Mouse (Mus musculus) kidney, adult 11 months (tissue): ENCODE measurements around the gene Banf1.
"Not testable (repeated sequence)": the region's sequence is repeated elsewhere in the genome, so short reads cannot be mapped to it uniquely, and the experiment has no call there.

Experiments used
- DNase-seq: peaks from one replicate; pipeline ENCODE4 v3.0.0; 2022

The Banf1 gene

DNA sequence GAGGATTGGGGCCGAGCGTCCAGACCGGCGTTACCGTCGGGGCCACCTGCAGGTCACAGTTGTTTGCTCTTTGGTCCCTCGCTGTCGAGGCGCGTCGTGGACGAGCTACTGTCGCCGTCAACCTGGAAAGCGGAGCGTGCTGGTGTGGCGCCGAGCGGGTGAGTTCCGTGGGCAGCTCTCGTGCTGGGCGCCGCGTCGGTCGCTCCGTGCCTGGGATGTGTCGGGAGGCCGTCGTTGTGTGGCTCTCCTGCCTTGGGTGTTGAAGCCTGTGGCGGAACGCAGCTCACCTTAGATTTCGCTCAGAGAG is at the start of gene Banf1:
Gene Banf1 (minus strand): TSS at position 116 of the 307 bp plus-strand sequence.
- DNase-seq = no peak

DNA sequence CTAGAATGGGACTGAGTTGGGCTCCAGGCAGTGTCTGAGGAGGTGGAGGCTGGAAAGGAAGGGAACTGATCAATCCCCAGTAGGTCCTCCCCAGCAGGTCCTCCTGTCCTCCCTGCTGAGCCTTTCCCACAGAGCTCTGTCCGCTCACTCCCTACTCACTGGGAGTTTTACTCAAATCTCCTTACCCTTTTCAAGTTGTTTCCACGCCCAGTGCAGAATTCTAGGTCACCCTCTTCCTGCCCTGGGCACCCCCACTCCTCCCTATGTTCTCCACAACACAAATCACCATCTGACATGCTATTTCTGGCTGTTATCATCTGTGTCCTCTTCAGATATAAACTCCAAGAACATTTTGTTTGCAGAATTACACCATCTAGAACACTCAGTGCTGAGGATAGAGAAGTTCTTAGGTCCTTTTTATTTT is 47.6 kb upstream of the Banf1 start:
- peak; percentile 41 for DNase-seq

DNA sequence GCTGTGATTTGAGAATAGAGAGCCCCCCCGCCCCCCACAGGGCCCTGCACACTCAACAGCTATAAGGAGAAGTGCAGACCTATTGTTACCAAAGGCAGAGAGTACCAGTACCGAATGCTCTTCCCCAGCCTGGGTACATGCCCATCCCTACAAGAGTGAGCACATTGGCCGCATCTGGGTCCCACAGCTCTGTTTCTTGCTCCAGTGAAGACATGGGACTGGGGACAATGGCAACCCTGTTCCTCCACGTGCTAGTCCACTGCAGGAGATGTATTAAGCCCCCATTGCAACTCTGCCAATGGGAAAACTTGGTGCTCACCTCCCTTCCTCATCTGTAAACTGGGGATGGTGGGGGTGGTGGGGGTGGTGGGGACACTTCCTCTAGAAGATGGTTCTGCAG is 46.9 kb upstream of the Banf1 start:
- DNase-seq = no peak

DNA sequence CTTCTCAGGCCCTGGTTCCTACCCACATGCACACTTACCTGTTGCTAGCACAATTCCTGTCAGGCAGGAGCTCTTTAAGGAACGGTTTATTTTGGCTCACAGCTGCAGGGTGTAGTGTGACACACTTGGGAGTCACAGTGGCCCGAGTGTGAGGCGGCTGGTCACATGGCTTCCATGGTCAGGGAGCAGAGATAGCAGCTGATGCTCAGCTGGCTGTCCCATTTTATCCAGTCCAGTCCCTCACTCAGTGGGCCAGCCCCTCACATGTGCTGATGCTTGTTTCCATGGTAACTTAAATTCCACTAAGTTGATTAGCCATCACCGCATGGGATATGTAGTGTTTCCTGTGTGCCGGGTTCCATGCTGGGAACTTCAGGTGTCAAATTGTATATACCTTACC is 45.0 kb upstream of the Banf1 start:
- no peak for DNase-seq

DNA sequence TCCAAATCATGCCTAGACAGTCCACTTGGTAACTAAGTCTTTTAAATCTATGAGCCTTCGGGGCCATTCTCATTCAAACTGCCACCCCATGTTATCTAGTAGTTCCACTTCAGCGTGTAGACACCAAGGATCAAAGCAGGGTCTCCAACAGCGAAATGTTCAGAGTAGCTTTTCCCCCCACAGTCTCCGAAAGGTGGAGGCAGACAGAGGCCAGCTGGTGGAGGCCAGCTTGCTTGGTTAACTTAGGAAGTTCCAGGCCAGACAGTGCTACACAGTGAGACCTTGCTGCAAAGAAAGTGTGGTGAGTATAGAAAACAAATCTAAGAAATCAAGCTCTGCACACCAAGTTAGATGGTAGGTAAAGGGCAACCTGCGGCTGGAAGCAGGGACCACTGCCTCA is 43.7 kb upstream of the Banf1 start:
- DNase-seq = no peak

DNA sequence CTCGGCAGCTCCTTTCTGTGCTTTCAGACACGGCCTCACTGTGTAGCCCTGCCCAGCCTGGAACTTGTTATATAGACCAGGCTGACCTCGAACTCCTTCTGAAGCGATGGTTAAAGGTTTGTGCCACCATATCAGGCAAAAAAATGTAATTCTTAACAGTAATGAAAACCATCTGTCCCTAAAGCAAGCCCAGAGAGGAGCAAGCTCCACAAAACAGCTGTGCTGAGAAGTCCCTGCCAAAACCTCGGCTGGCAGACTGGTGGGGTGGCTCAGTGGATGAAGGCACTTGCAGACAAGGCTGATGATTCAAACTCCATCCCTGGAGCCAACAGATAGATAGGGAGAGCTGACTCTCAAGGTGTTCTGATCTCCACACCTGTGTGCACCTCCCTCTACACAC is 42.1 kb upstream of the Banf1 start:
- no peak for DNase-seq

DNA sequence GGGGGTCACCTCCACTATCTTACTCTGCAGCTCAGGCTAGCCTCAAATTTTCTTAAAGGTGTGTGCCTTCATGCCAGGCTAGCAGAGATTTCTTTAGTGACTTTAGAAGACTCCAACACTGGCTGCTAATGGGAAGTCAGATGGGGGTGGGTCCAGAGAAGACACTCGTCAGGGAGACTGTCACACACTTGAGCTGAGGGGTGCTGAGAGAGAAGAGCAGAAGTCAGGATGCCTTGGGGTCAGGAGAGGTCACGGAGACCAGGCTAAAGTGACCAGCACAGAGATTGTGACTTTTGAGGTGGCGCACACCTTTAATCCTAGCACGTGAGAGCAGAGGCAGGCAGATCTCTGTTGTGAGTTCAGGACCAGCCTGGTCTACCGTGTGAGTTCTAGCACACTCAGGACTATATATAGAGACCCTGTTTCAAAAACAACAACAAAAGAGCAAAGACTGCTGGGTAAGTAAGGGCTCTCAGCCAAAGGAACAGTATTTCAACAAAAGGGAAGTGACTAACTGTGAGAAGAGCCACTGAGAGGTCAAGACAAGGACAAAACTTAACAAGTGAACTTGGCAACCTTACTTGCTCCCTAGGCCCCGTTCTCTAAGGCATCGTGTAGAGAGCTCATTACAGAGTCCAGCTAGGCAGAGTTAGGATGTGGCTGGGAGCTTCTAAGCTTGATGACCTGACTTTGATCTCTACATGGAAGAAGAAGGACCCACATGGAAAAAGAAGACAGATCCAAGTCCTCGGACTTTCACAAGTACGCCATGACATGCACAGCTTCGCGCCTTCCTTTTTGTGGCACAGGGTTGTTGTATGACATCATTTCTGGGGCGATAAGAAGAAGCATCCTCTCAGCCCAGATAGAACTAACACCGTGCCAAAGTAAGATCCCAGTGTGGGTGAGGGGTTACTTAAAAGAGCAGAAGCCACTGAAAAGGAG is 41.4 kb upstream of the Banf1 start:
- DNase-seq = peak; percentile 49

DNA sequence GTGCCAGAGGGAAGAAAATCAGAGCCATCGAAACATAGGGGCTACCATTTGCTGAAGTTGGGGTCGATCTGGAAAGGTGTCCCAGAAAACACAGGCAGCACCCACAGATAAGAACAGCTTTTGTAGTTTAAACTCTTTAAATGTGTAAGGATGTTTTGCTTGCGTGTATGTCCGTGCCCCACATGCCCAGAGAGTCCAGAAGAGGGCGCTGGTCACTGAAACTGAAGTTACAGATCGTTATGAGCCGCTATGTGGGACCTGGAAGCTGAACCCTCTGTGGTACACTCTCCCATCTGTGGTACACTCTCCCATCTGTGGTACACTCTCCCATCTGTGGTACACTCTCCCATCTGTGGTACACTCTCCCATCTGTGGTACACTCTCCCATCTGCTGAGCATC is 40.2 kb upstream of the Banf1 start:
- peak; percentile 59 for DNase-seq

DNA sequence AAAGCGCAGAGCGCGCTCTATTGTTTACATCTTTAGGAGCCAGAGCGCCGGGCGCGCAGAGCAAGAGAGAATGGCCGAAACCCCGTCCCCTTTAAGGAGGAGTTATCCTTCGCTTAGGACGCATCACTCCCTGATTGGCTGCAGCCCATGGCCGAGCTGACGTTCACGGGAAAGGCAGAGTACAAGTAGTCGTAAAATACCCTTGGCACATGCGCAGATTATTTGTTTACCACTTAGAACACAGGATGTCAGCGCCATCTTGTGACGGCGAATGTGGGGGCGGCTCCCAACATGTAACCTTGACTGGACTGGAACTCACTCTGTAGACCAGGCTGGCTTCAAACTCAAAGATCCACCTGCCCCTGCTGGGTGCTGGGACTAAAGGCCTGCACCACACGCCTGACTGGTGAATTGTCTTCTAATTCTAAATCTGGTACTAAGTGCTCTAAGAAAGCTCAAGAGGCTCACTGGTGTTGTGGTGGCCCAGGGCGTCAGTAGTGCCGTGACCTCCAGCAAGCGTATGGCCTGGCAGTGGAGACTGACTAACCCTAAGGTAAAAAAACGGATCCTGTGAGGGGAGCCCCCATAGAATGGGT is 39.7 kb upstream of the Banf1 start:
- peak; percentile 85 for DNase-seq

DNA sequence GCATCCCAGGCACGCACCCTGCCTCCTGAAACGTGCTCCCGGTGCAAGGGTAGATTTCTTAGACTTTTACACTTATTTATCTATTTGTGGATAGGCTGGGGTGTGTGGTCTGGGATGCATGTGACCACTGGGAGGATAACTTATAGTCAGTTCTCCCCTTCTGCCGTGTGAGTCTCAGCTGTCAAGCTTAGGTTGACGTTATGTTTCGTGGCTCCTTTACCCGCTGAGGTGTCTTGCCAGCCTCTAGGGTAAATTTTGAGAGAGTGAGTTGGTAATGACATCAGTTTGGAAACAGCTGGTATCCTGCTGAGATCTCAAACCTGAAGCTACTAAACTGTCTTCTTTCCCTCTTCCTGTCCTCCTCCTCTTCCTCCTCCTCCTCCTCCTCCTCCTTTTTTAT is 39.0 kb upstream of the Banf1 start:
- no peak for DNase-seq

DNA sequence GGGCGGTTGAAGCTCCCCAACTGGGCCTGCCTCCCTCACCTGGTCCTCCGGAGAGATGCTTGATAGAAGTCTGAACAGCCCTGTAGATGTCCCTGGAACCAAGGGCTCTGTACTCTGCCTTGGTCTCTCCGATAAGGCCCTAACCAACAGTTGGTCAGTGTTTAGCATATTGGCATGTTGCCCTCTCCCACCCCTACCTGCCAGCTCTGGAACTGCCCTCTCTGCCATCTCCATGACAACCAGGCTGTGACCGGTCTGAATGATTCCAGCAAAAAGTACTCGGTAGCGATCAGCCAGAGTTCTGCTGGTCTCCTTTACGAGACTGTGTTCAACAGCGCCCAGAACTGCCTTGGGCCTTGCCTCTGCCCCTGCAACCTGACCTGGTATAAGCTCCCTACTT is 35.3 kb upstream of the Banf1 start, which contains the start of gene Tsga10ip:
Gene Tsga10ip (minus strand): TSS at position 234 of the 400 bp plus-strand sequence.
- no peak for DNase-seq

DNA sequence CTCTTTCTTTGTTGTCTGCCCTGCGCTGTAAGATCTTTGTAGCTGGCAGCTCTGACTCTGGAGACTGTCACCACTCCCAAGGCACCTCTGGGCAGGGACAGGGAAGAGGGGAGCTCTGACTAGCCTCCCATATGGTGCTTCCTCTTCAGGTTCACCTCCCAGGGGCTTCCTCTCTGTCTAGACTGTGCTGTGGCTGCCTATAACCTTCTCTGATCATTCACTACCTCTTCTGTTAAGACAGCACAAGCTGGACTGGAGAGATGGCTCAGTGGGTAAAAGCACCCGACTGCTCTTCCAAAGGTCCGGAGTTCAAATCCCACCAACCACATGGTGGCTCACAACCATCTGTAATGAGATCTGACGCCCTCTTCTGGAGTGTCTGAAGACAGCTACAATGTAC is 34.1 kb upstream of the Banf1 start:
- not testable (repeated sequence) for DNase-seq

DNA sequence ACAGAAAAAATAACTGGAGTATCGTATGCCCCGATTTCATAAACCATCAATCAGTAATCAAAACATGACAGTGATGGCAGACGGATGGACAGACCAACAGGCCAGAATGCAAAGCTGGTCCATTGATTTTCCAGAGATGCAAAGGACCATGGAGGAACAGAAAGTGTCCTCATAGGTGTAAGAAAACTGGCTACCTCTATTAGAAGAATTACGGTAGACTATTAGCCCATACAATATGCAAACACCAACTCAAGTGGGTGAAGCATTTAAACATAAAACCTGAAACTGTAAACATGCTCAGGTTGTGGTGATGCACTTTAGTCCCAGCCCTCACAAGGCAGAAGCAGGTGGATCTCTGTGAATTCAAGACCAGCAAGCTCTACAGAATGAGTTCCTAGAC is 28.4 kb upstream of the Banf1 start:
- DNase-seq = no peak

DNA sequence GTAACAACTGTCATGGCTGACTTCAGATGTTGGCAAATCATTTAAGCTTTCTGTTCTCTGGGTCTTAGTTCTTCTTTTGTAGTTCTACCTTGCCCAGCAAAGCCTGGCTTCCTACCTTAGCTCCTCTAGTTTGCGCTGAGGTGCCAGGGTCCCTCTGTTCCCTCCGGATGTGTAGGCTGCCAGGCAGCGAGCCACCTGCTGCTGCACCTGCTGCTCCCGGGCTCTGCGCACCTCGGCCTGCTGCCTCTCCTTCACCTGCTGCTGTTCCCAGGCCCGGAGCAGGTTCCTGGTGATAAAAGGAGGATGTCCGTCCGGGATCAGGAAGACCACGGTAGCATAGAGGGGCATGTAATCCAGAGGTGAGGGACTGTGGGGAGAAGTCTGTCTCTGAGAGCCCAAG is 27.2 kb upstream of the Banf1 start:
- DNase-seq = no peak

DNA sequence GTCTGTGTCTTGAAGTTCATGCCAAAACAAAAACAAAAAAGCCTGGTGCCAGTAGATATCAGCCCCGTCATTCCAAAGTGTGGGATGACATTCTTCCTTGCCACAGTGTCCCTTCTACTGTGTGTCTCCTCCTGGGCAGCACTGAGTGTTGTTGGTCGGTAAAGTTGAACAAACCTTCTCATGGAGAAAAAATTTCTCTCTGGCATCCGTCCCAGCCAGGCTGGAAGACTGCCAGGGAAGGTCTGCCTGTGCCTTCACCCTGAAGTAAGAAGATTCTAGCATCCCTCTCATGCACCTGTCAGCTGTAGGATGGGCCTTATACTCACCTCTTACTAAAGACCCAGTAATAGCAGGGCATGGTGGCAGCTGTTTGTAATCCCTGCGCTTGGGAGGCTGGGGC is 25.9 kb upstream of the Banf1 start:
- DNase-seq = peak; percentile 66

DNA sequence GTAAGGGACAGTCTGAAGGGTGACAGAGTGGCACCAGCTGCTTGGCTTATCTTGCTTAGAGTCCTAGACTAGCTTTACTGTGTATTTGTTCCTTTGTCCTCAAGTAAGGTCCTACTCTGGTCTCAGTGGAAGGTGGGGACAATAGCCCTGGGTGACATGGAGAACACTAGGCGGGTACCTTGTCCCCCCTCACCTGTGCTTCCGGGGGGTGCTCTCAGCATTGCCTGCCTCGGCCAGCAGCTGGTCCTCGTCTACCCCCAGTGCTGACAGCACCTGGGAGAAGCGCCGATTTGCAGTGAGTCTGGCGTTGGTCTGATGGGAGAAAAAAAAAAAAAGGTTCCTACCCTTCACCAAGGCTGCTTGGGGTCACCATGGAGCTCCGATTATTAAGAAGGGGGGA is 23.4 kb upstream of the Banf1 start:
- DNase-seq = no peak

DNA sequence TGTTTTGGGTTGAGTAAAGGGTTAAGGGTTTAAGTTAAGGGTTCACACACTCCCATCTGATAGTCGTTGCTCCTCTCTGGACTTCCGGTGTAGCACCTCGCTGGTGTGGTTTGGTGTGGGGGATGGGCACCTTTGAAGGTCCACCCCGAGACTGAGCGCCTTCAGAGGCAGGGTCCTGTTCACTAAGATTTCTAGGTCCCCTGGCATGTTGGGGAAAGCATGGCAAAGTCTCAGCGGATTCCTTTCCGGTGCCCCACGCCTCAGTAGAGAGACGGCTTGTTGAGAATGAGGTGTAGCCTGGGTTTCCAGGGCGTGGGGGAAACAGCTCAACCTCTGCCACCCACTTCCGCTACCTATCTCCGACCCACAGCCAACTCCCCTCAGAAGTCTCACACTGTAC is 22.7 kb upstream of the Banf1 start:
- DNase-seq = peak; percentile 34

DNA sequence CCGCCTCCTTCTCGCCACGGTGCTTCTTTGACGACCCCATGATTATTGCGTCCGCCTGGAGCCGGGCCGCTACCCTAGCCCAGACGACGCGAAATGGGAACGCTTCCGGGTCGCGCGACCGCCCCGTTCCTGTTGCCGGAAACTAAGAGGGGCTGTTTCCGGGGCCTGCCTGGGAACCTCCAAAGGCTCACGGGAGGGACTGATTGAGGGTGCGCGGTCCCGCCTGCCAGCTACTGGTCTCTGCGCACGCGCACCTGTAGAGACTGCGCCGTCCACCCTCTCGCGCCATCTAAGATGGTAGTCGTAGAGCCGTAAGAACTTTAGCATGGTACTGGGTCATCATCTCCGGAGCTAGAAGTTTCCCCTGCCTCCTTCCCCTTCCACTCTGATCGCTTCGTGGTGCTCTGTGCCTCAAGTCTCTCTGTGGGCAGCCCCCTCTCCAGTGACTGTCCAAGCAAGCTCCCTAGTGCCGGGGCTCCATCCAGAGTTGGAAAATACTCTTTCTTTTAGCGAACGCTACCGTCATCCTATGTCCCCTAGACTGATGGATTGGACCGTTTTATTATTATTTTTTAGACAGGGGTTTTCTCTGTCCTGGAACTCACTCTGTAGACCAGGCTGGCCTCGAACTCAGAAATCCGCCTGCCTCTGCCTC is 21.7 kb upstream of the Banf1 start, which contains the start of gene Sart1:
Gene Sart1 (minus strand): TSS at position 116 of the 655 bp plus-strand sequence.
- DNase-seq = peak; percentile 96

DNA sequence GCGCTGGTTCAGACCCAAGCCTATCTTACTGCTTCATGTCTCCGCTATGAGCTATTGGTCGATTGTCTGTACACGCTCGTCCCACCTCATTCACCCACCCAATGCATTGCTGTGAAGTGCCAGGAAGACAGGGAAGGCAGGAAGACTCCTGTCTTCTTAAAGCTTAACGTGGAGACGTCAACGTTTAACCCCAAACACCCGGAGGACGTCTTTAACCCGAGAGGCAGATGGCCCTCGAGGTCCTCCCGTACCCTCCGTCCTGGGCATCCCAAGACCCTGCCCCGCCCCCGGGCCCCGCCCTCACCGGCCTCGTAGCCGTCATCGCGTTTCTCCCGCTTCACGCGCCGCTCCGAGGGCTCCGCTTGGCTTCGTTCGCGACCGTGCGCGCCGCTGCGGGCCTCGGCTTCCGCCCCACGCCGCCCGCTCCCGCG is 21.1 kb upstream of the Banf1 start:
- DNase-seq = no peak

DNA sequence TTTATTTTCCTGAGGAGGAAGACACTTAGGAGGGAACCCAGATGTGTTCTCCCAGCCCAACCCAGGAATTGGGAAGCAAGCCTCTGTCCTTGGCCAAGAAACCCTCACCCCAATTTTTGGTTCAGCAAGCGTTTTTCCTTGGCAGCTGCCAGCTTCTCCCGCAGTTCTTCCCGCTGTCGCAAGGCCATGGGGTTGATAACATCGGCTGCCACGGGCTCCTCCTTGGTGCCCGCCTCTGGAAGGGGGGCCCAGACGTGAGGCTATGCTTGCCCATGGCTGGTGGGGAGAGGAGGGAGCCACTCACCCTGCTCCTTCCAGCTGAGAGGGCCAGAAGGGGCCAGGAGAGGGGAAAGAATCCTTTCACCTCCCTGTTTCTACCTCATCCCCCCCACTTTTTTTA is 17.7 kb upstream of the Banf1 start:
- DNase-seq = no peak

DNA sequence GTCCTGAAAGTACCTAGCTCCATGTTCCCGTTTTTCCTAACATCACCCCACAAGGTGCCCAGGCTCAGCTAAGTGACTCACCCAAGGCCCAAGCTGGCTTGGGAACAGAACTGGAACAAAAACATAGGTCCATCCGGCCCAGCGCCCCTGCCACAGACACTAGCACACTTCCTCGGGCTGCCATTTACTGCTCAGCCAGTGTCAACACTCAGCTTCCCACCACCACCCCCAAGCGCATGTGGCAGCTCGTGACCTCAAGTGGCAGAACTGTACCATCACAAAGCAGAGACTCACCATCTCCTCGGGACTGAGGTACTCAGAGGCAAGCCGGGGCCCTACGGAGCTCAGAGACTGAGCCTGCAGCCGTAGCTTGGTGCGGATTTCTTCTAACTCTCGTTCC is 16.4 kb upstream of the Banf1 start:
- no peak for DNase-seq

DNA sequence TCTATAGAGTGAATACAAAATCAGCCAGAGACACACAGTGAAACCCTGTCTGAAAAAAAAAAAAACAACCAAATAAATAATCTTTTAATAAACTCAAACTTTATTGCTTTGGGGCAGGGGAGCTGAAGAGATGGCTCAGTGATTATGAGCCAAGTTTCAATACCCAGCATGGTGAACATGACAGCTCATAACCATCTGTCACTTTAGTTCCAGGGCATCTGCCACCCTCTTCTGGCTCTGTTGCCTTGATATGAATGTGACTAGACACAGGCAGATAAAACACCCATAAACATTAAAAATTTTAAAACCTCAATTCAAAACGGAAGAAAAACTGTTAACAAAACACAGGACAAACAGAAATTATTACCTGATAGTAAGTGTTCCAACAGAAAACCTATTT is 10.5 kb upstream of the Banf1 start:
- DNase-seq = no peak

DNA sequence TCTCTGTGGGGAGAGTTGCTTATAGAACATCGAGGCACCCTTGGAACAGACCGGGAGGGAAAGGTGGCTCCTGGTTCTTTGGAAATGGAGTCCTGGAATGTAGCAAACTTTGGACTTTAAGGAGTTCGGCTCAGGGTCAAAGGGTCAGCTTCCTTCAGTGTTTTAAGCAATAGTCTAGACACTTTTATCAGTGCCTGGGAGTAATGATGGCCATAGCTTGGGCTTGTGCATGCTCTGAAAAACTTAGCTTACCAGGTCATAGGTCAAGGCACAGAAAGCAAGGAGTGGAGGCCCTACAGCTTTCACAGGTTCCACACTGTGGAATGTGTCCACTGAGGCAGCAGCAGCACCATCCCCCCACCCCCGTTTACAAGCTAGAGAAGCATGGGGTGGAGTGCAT is 7.8 kb upstream of the Banf1 start:
- no peak for DNase-seq

DNA sequence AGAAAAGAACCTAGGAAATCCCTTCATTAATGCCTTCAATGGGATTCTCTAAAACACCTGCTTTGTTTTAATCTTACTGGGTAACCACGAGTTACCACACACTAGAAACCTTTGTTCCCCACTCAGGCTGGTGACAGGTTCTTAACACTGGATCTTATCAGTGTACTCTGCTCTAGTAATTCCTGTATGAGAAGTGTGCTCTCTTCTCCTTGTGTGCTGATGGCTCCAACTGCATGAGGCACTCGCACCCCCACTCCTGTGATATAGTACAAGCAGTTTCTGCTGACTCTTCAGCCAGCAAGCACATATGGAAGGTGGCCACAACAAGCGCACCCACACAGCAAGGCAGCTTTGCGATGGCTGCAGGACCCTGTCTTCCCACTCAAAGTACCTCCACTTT is 7.2 kb upstream of the Banf1 start:
- DNase-seq = no peak
